Mouse (Mus musculus) bone marrow, adult 2 months (tissue): Measurements from ENCODE around the gene Commd7.

Source experiments
- CTCF ChIP-seq: fragments of 200-500 bp; IDR thresholded peaks from 2 replicates; pipeline ENCODE4 v1.5.1; 2011; ENCODE audit warnings: low read length, control low read depth; ENCODE audit not compliant: control insufficient read depth, insufficient read depth
- POLR2A ChIP-seq: fragments of 200-500 bp; IDR thresholded peaks from 2 replicates; pipeline ENCODE4 v1.6.1; 2011; ENCODE audit warnings: low read depth, mild to moderate bottlenecking, control low read depth, low read length, borderline replicate concordance; ENCODE audit not compliant: control insufficient read depth

DNA sequence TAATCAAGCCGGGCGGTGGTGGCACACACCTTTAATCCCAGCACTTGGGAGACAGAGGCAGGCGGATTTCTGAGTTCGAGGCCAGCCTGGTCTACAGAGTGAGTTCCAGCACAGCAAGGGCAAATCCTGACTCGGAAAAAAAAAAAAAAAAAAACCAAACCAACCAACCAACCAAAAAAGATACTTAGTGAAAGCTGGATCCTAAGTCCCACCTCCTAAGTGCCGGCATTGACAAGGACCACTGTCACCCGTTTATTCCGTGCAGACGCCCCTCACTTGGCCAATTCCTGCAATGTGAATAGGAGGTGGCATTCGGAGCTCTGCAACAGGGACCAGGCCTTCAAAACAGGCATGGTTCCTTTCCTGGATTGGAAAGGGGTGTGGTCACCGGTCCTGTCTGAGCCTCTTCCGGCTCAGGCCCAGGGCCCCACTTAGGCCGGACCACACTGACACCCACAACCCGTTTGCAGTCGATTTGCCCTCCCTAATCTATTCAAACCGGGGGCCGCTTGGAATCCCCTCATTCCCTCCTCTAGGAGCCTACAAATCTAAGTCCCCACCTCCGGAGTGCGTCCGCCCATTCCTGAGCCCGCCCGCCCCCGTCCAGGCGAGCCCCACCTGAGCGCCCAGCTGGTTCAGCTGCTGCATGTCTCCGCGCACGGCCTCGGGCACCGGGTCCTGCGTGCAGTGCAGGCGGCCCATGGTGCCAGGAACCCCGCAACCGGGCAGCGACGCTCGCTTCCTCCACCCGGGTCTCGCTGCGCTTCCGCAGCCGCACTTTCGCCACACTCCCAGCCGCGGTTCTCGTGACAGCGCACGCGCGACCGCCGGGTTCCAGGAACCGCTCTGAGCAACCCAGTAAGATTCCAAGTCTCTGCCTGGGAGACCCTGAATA lies at the start of gene Commd7:
- TF ChIP-seq POLR2A (peak; percentile 69; the same call in 1 of the 2 replicates), CTCF (no peak)
